ENCODE assay signal across 10 mouse cellular contexts in the genomic region with DNA sequence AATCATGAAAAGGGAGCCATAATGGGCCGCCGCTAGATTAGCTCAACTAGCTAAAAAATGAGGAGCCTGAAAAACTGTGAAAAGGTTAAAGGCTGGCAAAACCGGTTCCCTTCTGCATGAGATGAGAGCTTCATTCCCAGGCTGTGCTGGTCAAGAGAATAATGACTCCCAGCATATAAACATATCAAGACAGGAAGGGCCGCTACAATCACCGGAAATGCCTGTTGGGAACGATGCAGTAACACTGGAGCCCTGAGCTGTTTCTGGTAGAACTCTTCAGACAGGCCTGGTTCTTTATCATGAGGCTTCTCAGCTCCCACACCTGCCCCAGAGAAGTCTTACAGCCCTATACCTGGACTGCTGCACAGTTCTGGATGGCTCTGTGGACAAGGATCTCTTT. TPM values are rescaled to one million over a fixed set of nuclear protein-coding genes. Genes with fewer than 3 reads are reported as not detected.
DNase-seq lines count a peak whose midpoint lies in the region; ATAC-seq lines count a peak whose summit lies in the region.
"Had no signal": no experiment of that assay in that cellular context is flagged by ENCODE, and none has a peak within 500 bp of the region (broad histone marks: within the 10 kb centered on the region; RNA-seq: fewer than 3 reads in every experiment).

No protein-coding gene starts in this region.

- H3K27me3 ChIP-seq in neural tube, embryonic 14.5 days (ENCODE audit: control insufficient read depth, insufficient read depth, low read length), result no peaks in the 10 kb centered on the region
- no peaks in the 10 kb centered on the region for H3K27me3 ChIP-seq in neural tube, embryonic 15.5 days (replicated peaks)
- no peaks in the 10 kb centered on the region for H3K27me3 ChIP-seq in intestine, embryonic 16.5 days (replicated peaks; ENCODE audit: control insufficient read depth, insufficient read depth, low read length)
- no peaks in the 10 kb centered on the region for H3K27me3 ChIP-seq in liver, embryonic 13.5 days

- H3K9me3 ChIP-seq in neural tube, embryonic 14.5 days (ENCODE audit: control insufficient read depth, low read length), result no peaks in the 10 kb centered on the region
- no peaks in the 10 kb centered on the region for H3K9me3 ChIP-seq in neural tube, embryonic 15.5 days (replicated peaks)
- no peaks in the 10 kb centered on the region for H3K9me3 ChIP-seq in intestine, embryonic 16.5 days (ENCODE audit: control insufficient read depth, low read length)
- H3K9me3 ChIP-seq in liver, embryonic 13.5 days (replicated peaks), result no peaks in the 10 kb centered on the region

- no peak overlapping the region for H3K4me2 ChIP-seq in neural tube, embryonic 14.5 days (ENCODE audit: low read depth, low read length)
- no peak overlapping the region for H3K4me2 ChIP-seq in neural tube, embryonic 15.5 days
- H3K4me2 ChIP-seq in intestine, embryonic 16.5 days (ENCODE audit: low read depth, low read length), result no peak overlapping the region
- no peak overlapping the region for H3K4me2 ChIP-seq in liver, embryonic 13.5 days

- H3K36me3 ChIP-seq in neural tube, embryonic 14.5 days (ENCODE audit: control insufficient read depth, insufficient read depth, low read length), result peaks cover 31% of the 10 kb centered on the region
- H3K36me3 ChIP-seq in neural tube, embryonic 15.5 days, result peaks cover 61% of the 10 kb centered on the region
- 0 out of 2 replicates have a peak, but pooled peaks cover 8% of the 10 kb centered on the region for H3K36me3 ChIP-seq in intestine, embryonic 16.5 days (ENCODE audit: control insufficient read depth, insufficient read depth, low read length)
- peaks cover 65% of the 10 kb centered on the region for H3K36me3 ChIP-seq in liver, embryonic 13.5 days

- no peak for ATAC-seq in neural tube, embryonic 14.5 days (ENCODE audit: low read depth)
- no peak for ATAC-seq in neural tube, embryonic 15.5 days (ENCODE audit: low FRiP score)
- ATAC-seq in intestine, embryonic 16.5 days, result no peak
- ATAC-seq in liver, embryonic 13.5 days (ENCODE audit: low read depth), result 0 out of 2 replicates have a peak, but pooled peaks have one; percentile 12

- H3K4me1 ChIP-seq in neural tube, embryonic 14.5 days (ENCODE audit: control insufficient read depth, insufficient read depth, low read length), result no peaks in the 10 kb centered on the region
- no peaks in the 10 kb centered on the region for H3K4me1 ChIP-seq in neural tube, embryonic 15.5 days
- no peaks in the 10 kb centered on the region for H3K4me1 ChIP-seq in intestine, embryonic 16.5 days (ENCODE audit: control insufficient read depth, insufficient read depth, low read length)
- no peaks in the 10 kb centered on the region for H3K4me1 ChIP-seq in liver, embryonic 13.5 days (replicated peaks)

- H3K9ac ChIP-seq in neural tube, embryonic 14.5 days (replicated peaks; ENCODE audit: low read depth, low read length), result no peak overlapping the region
- no peak overlapping the region for H3K9ac ChIP-seq in neural tube, embryonic 15.5 days (replicated peaks)
- no peak overlapping the region for H3K9ac ChIP-seq in intestine, embryonic 16.5 days (ENCODE audit: low read depth, low read length)
- no peak overlapping the region for H3K9ac ChIP-seq in liver, embryonic 13.5 days

- WGBS in neural tube, embryonic 14.5 days, result 85% methylated on average over 6 of the region's 6 CpGs
- WGBS in neural tube, embryonic 15.5 days, result 81% methylated on average over 6 of the region's 6 CpGs
- 72% methylated on average over 6 of the region's 6 CpGs for WGBS in intestine, embryonic 16.5 days
- WGBS in liver, embryonic 13.5 days (ENCODE audit: insufficient replicate concordance), result 64% methylated on average over 6 of the region's 6 CpGs

- H3K4me3 ChIP-seq in neural tube, embryonic 14.5 days (ENCODE audit: low read depth, low read length), result no peak overlapping the region
- H3K4me3 ChIP-seq in neural tube, embryonic 15.5 days (replicated peaks), result no peak overlapping the region
- no peak overlapping the region for H3K4me3 ChIP-seq in intestine, embryonic 16.5 days (ENCODE audit: low read length)
- H3K4me3 ChIP-seq in liver, embryonic 13.5 days (replicated peaks), result no peak overlapping the region

- no peak for DNase-seq in liver, embryonic 13.5 days
- no peak for DNase-seq in cerebellum, postnatal 25 days
- no peak for DNase-seq in ovary, postnatal 36 days (ENCODE audit: low spot score)
- no peak for DNase-seq in thymus, postnatal 14 days
- DNase-seq in layer of hippocampus, postnatal 25 days (ENCODE audit: extremely low spot score in 1 of 2, low spot score in 1 of 2), result no peak
- DNase-seq: layer of hippocampus, adult 9-11 months; thymus, adult 18-20 months had no signal

- 0 out of 2 replicates have a peak overlapping the region, but pooled peaks have one; percentile 16 for H3K27ac ChIP-seq in neural tube, embryonic 14.5 days (ENCODE audit: low read depth, low read length)
- H3K27ac ChIP-seq in neural tube, embryonic 15.5 days (replicated peaks), result no peak overlapping the region
- peak overlapping the region; percentile 20; the same call in 1 of the 2 replicates for H3K27ac ChIP-seq in intestine, embryonic 16.5 days (ENCODE audit: low read length)
- 0 out of 2 replicates have a peak overlapping the region, but pooled peaks have one; percentile 55 for H3K27ac ChIP-seq in liver, embryonic 13.5 days

RNA-seq across cellular contexts. Expression of gene Wdr37, which starts 31.8 kb away (rescaled TPM):
- polyA plus RNA-seq in neural tube, embryonic 14.5 days (2014; fragmentation: Nextera tagmentation; extraction: Ambion mirVana), result 70.8 and 75.0 TPM in 2 replicates
- 44.5 and 48.2 TPM in 2 replicates for polyA plus RNA-seq in neural tube, embryonic 15.5 days (2015; fragmentation: Nextera tagmentation; extraction: Ambion mirVana)
- 13.3 and 13.6 TPM in 2 replicates for polyA plus RNA-seq in intestine, embryonic 16.5 days (2015; fragmentation: Nextera tagmentation; extraction: Ambion mirVana)
- 7.8 and 9.9 TPM in 2 replicates for polyA plus RNA-seq in liver, embryonic 13.5 days (2015; fragmentation: Nextera tagmentation; extraction: Ambion mirVana)
- 10 to 100 TPM; 84.9 to 89.5 TPM for total RNA-seq in layer of hippocampus, postnatal 25 days (2021)

RNA-seq across cellular contexts. Expression of gene Idi1, which starts 45.4 kb away (rescaled TPM):
- polyA plus RNA-seq in neural tube, embryonic 14.5 days (2014; fragmentation: Nextera tagmentation; extraction: Ambion mirVana), result 99.5 and 102 TPM in 2 replicates
- 103 and 107 TPM in 2 replicates for polyA plus RNA-seq in neural tube, embryonic 15.5 days (2015; fragmentation: Nextera tagmentation; extraction: Ambion mirVana)
- 128 and 130 TPM in 2 replicates for polyA plus RNA-seq in intestine, embryonic 16.5 days (2015; fragmentation: Nextera tagmentation; extraction: Ambion mirVana)
- 78.9 and 108 TPM in 2 replicates for polyA plus RNA-seq in liver, embryonic 13.5 days (2015; fragmentation: Nextera tagmentation; extraction: Ambion mirVana)
- 10 to 100 TPM; 37.4 to 43.1 TPM for total RNA-seq in layer of hippocampus, postnatal 25 days (2021)
